Mouse (Mus musculus): Measurements from ENCODE around the gene Lpar4. TPM values are rescaled to one million over a fixed set of nuclear protein-coding genes. Genes with fewer than 3 reads are reported as not detected.

The Lpar4 gene
- polyA plus RNA-seq, 1 experiment from 2014 or later: 24.2 TPM

DNA sequence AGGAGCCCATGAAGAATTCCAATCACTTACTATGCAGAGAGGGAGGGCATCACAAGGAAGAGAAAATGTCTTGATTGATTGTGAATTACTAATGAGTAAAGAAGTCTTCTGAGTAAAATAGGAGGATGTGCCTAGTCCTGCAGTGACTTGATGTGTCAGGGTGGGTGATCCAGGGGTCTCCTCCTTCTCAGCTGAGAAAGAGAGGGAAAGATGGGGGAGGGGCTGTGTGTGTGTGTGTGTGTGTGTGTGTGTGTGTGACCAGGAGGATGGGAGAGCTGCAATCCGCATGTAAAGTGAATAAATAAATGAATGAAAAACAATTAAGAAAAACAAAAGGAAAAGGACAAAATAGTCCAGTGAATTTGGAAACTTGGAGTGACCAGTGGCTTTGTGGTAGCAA lies 30.1 kb downstream of the Lpar4 start:
- 82% methylated on average over 1 of the region's 1 CpGs for WGBS

GRCm38 (mm10) chrX:106951016-106951415 lies 30.6 kb downstream of the Lpar4 start:
- no peak overlapping the region for H3K4me2 ChIP-seq (replicated peaks; ENCODE audit: low read depth, low read length)
- WGBS: 14% methylated on average over 2 of the region's 2 CpGs
- no peak overlapping the region for H3K27ac ChIP-seq (ENCODE audit: low read length)

More for the DNA sequence above, 30.1 kb downstream of the Lpar4 start:
- H3K9me3 ChIP-seq (ENCODE audit: control insufficient read depth, low read depth, low read length): no peaks in the 10 kb centered on the region
- H3K4me2 ChIP-seq (replicated peaks; ENCODE audit: low read depth, low read length): no peak overlapping the region
- H3K36me3 ChIP-seq (ENCODE audit: control insufficient read depth, insufficient read depth, low read length): no peaks in the 10 kb centered on the region
- no peak overlapping the region for H3K9ac ChIP-seq (replicated peaks; ENCODE audit: low read depth, low read length)
- H3K27ac ChIP-seq (ENCODE audit: low read length): no peak overlapping the region
- H3K4me3 ChIP-seq (ENCODE audit: low read depth, low read length): no peak overlapping the region
- ATAC-seq (ENCODE audit: insufficient number of reproducible peaks, insufficient read depth, low FRiP score, low read depth): no peak
- H3K4me1 ChIP-seq (ENCODE audit: control insufficient read depth, insufficient read depth, low read length): no peaks in the 10 kb centered on the region
- no peaks in the 10 kb centered on the region for H3K27me3 ChIP-seq (ENCODE audit: control insufficient read depth, insufficient read depth, low read length)

DNA sequence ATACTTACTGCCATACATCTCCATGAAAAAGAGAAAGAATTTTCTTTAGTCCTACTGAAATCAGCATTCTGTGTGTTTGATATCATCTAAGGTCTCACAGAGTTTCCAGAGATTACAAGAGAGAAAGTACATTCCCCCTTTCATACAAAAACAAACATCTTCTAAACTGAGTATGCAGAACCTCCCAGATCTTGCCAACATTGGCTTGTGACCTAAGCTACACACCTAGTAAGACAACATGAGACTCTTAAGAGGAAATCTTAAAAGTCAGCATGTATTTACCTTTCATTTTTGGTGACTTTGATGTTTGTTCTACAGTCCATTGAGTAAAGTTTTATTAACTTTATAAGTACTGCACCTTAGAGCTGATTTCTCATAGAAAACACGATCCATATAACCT lies 33.4 kb downstream of the Lpar4 start:
- no peaks in the 10 kb centered on the region for H3K9me3 ChIP-seq (ENCODE audit: control insufficient read depth, low read depth, low read length)
- no peak overlapping the region for H3K4me3 ChIP-seq (ENCODE audit: low read depth, low read length)
- WGBS: 58% methylated on average over 1 of the region's 1 CpGs
- no peak overlapping the region for H3K9ac ChIP-seq (replicated peaks; ENCODE audit: low read depth, low read length)
- no peak overlapping the region for H3K4me2 ChIP-seq (replicated peaks; ENCODE audit: low read depth, low read length)
- no peaks in the 10 kb centered on the region for H3K27me3 ChIP-seq (ENCODE audit: control insufficient read depth, insufficient read depth, low read length)
- no peak for ATAC-seq (ENCODE audit: insufficient number of reproducible peaks, insufficient read depth, low FRiP score, low read depth)
- no peak overlapping the region for H3K27ac ChIP-seq (ENCODE audit: low read length)
- no peaks in the 10 kb centered on the region for H3K36me3 ChIP-seq (ENCODE audit: control insufficient read depth, insufficient read depth, low read length)
- H3K4me1 ChIP-seq (ENCODE audit: control insufficient read depth, insufficient read depth, low read length): no peaks in the 10 kb centered on the region

More at GRCm38 (mm10) chrX:106951016-106951415, 30.6 kb downstream of the Lpar4 start:
- no peak overlapping the region for H3K9ac ChIP-seq (replicated peaks; ENCODE audit: low read depth, low read length)
- H3K9me3 ChIP-seq (ENCODE audit: control insufficient read depth, low read depth, low read length): no peaks in the 10 kb centered on the region
- no peak for ATAC-seq (ENCODE audit: insufficient number of reproducible peaks, insufficient read depth, low FRiP score, low read depth)
- no peaks in the 10 kb centered on the region for H3K4me1 ChIP-seq (ENCODE audit: control insufficient read depth, insufficient read depth, low read length)
- H3K36me3 ChIP-seq (ENCODE audit: control insufficient read depth, insufficient read depth, low read length): no peaks in the 10 kb centered on the region
- H3K4me3 ChIP-seq (ENCODE audit: low read depth, low read length): no peak overlapping the region
- H3K27me3 ChIP-seq (ENCODE audit: control insufficient read depth, insufficient read depth, low read length): no peaks in the 10 kb centered on the region

GRCm38 (mm10) chrX:106962233-106962632 lies 41.8 kb downstream of the Lpar4 start:
- 50% methylated on average over 2 of the region's 2 CpGs for WGBS
- ATAC-seq (ENCODE audit: insufficient number of reproducible peaks, insufficient read depth, low FRiP score, low read depth): no peak
- Histone ChIP-seq H3K9ac (replicated peaks; ENCODE audit: low read depth, low read length) (no peak overlapping the region), H3K27ac (ENCODE audit: low read length) (no peak overlapping the region), H3K36me3 (ENCODE audit: control insufficient read depth, insufficient read depth, low read length) (no peaks in the 10 kb centered on the region), H3K4me3 (ENCODE audit: low read depth, low read length) (no peak overlapping the region), H3K4me1 (ENCODE audit: control insufficient read depth, insufficient read depth, low read length) (no peaks in the 10 kb centered on the region), H3K4me2 (replicated peaks; ENCODE audit: low read depth, low read length) (no peak overlapping the region), H3K9me3 (ENCODE audit: control insufficient read depth, low read depth, low read length) (no peaks in the 10 kb centered on the region), H3K27me3 (ENCODE audit: control insufficient read depth, insufficient read depth, low read length) (no peaks in the 10 kb centered on the region)

DNA sequence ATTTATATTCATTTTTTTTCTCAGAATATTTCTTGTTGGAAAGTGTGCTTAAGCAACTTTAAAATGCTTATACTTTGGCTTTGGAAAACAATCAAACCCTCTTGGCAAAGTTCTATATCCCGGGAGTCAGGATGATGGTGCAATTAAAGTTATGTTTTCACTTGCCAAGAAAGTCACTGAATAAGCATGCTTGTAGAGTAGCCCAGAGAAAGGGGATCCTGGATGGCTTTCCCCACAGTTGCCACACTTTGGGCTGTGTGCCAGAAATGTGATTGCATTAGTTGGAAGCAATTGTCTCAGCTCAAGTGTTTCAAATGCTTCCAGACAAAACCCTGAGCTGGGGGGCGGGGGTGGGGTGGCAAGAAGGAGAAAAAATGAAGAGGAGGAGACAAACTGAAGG lies 43.9 kb downstream of the Lpar4 start:
- no peak overlapping the region for H3K27ac ChIP-seq (ENCODE audit: low read length)
- H3K9me3 ChIP-seq (ENCODE audit: control insufficient read depth, low read depth, low read length): no peaks in the 10 kb centered on the region
- H3K36me3 ChIP-seq (ENCODE audit: control insufficient read depth, insufficient read depth, low read length): no peaks in the 10 kb centered on the region
- ATAC-seq (ENCODE audit: insufficient number of reproducible peaks, insufficient read depth, low FRiP score, low read depth): no peak
- no peaks in the 10 kb centered on the region for H3K4me1 ChIP-seq (ENCODE audit: control insufficient read depth, insufficient read depth, low read length)
- 51% methylated on average over 2 of the region's 2 CpGs for WGBS
- H3K9ac ChIP-seq (replicated peaks; ENCODE audit: low read depth, low read length): no peak overlapping the region
- no peak overlapping the region for H3K4me3 ChIP-seq (ENCODE audit: low read depth, low read length)
- no peaks in the 10 kb centered on the region for H3K27me3 ChIP-seq (ENCODE audit: control insufficient read depth, insufficient read depth, low read length)
- H3K4me2 ChIP-seq (replicated peaks; ENCODE audit: low read depth, low read length): no peak overlapping the region

Other genes with a start within 250 kb of the Lpar4 start
- 52.9 and 58.2 TPM in 2 replicates for gene Rtl3, start 80.0 kb upstream of the Lpar4 start, polyA plus RNA-seq (2014; fragmentation: Nextera tagmentation; extraction: Ambion mirVana)
- 0.17 TPM in 1 of 2 replicates, not detected in the other for gene P2ry10, start 167.9 kb downstream of the Lpar4 start, polyA plus RNA-seq (2014; fragmentation: Nextera tagmentation; extraction: Ambion mirVana)
- 0.81 and 1.2 TPM in 2 replicates for gene P2ry10b, start 228.3 kb downstream of the Lpar4 start, polyA plus RNA-seq (2014; fragmentation: Nextera tagmentation; extraction: Ambion mirVana)